Mouse (Mus musculus) hindbrain, embryonic 11.5 days (tissue): Measurements from ENCODE around the gene Ints12. TPM values are rescaled to one million over a fixed set of nuclear protein-coding genes. Genes with fewer than 3 reads are reported as not detected.

ENCODE experiments used
- ATAC-seq: fragments of 200-750 bp; cut with Nextera tagmentation; 2 replicates; pipeline ENCODE4 v1.8.0; 2017; ENCODE audit warnings: mild to moderate bottlenecking, moderate TSS enrichment, moderate library complexity; ENCODE audit not compliant: low FRiP score
- DNase-seq: peaks from one replicate; pipeline ENCODE4 v3.0.0-alpha.2; 2015; ENCODE audit warnings: low spot score
- H3K27ac ChIP-seq: fragments of 300-500 bp; sonication (generic); 2 replicates; pipeline ENCODE4 v1.5.1; 2014; ENCODE audit warnings: mild to moderate bottlenecking, low read depth, low read length
- H3K27me3 ChIP-seq: fragments of 300-500 bp; sonication (generic); 2 replicates; pipeline ENCODE4 v1.6.1; 2014; ENCODE audit warnings: mild to moderate bottlenecking, low read length, moderate library complexity, mixed read lengths; ENCODE audit not compliant: control insufficient read depth, insufficient read depth
- H3K36me3 ChIP-seq: fragments of 300-500 bp; sonication (generic); 2 replicates; pipeline ENCODE4 v1.6.1; 2014; ENCODE audit warnings: mild to moderate bottlenecking, low read length, moderate library complexity, mixed read lengths; ENCODE audit not compliant: control insufficient read depth, insufficient read depth
- H3K4me1 ChIP-seq: fragments of 300-500 bp; sonication (generic); replicated peaks from 2 replicates; pipeline ENCODE4 v1.6.1; 2014; ENCODE audit warnings: low read length, mixed read lengths; ENCODE audit not compliant: control insufficient read depth, insufficient read depth
- H3K4me2 ChIP-seq: fragments of 300-500 bp; sonication (generic); replicated peaks from 2 replicates; pipeline ENCODE4 v1.6.1; 2014; ENCODE audit warnings: mild to moderate bottlenecking, low read depth, low read length
- H3K4me3 ChIP-seq: fragments of 300-500 bp; sonication (generic); 2 replicates; pipeline ENCODE4 v1.5.1; 2014; ENCODE audit warnings: low read depth, low read length
- H3K9ac ChIP-seq: fragments of 300-500 bp; sonication (generic); 2 replicates; pipeline ENCODE4 v1.6.1; 2014; ENCODE audit warnings: low read depth, low read length
- H3K9me3 ChIP-seq: fragments of 300-500 bp; sonication (generic); 2 replicates; pipeline ENCODE4 v1.6.1; 2016; ENCODE audit warnings: low read length; ENCODE audit not compliant: control insufficient read depth
- WGBS: fragments of 180-500 bp; shearing (Covaris S2); extraction: QIAGEN DNeasy Blood & Tissue Kit; methylation state at CpG from one replicate; pipeline ENCODE4 v1.1.7; 2014; 5-methylcytosine and 5-hydroxymethylcytosine counted together
- polyA plus RNA-seq: library from polyadenylated mRNA; unstranded; fragments of >200 nt; fragmentation: Nextera tagmentation; extraction: Ambion mirVana; gene quantifications from 2 replicates; pipeline ENCODE4 v1.2.1, GENCODE M21; 2014

Ints12 gene
- polyA plus RNA-seq: 23.3 and 28.9 TPM in 2 replicates

DNA sequence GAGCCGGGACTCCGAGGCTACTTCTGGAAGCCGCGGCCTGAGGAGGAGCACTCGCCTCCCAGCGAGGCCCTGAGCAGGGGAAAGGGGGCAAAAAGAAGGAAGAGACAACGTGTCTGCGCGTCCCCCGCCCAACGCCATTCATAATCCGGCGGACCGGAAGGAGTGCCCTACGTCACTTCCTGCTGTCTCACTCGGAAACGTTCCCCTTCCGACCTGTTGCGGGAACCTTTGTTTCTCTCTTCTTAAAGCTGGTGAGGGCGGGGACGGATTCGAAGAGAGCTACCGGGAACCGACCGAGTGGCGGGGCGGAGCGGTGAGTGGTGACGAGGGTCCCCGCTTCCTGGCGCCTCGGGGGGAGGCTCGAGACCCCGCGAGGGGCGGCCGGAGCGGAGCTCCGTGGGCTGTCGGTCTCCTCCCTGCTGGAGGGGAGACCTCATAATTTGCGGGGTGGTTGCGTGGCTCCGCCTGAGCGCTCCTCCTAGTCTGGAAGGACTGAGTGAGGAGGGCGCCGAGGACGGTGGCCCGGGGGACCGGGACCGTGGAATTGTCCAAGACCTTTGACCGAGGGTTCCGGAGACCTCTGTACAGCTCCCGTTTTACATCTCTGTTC lies at the start of gene Ints12, which contains the start of gene Gstcd:
Ints12 (plus strand) TSS at position 177 of the 610 bp plus-strand sequence.
Gstcd (minus strand) TSS at position 370 of the 610 bp plus-strand sequence.
- under 1% methylated on average over 52 of the region's 53 CpGs for WGBS
- Histone ChIP-seq H3K4me1 (no peaks in the 10 kb centered on the region), H3K27ac (peak within 1 kb of the TSS; percentile 95), H3K9me3 (no peaks in the 10 kb centered on the region), H3K9ac (peak within 1 kb of the TSS; percentile 88), H3K4me3 (peak within 1 kb of the TSS; percentile 64), H3K27me3 (no peaks in the 10 kb centered on the region), H3K4me2 (peak within 1 kb of the TSS; percentile 58), H3K36me3 (no peaks in the 10 kb centered on the region)
- peak; percentile 98 for ATAC-seq
- DNase-seq: peak; percentile 98

DNA sequence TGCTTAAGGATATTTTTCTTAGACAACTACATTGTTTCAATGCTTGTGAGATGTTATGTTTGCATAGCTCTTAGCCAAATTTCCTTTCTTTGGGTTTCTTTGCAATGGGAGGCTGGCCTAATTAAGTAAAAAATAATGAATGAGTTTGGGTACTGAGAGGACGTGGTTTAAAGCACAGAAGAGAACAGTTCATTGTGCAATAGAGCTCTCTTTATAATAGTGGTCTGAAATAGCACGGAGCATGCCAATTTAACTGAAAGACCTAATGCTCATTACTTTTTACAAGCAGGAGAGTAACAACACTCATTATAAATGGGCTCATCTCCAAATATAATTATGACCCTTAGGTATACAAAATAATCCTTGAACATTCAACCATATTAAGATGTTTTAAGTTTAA lies 39.6 kb upstream of the Ints12 start:
- Histone ChIP-seq H3K4me1 (no peaks in the 10 kb centered on the region), H3K36me3 (no peaks in the 10 kb centered on the region), H3K27me3 (no peaks in the 10 kb centered on the region), H3K9me3 (no peaks in the 10 kb centered on the region), H3K27ac (no peak overlapping the region), H3K4me2 (no peak overlapping the region), H3K4me3 (no peak overlapping the region), H3K9ac (no peak overlapping the region)
- DNase-seq (no peak), ATAC-seq (no peak)
- 76% methylated on average over 2 of the region's 2 CpGs for WGBS

DNA sequence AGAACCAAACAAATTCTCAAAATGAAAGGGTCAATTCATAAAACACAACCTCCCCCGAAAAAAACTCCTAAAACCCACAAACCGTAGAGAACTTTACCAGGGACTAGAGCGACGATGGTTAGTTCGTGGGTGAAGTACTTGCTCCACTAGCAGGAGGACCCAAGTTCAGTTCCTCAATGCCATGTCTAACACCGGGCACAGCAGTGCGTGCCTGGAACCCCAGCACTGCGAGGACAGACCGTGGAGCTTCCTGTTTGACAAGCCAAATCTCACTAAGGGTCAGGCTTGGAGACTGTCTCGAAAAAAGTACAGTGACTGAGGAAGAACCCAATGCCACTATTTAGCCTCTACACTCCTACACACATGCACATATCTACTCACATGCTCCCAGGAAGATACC lies 16.1 kb upstream of the Ints12 start:
- Histone ChIP-seq H3K36me3 (0 out of 2 replicates have a peak, but pooled peaks cover 2% of the 10 kb centered on the region), H3K9me3 (no peaks in the 10 kb centered on the region), H3K27ac (no peak overlapping the region), H3K9ac (no peak overlapping the region), H3K27me3 (no peaks in the 10 kb centered on the region), H3K4me2 (no peak overlapping the region), H3K4me3 (no peak overlapping the region), H3K4me1 (no peaks in the 10 kb centered on the region)
- no peak for DNase-seq
- no peak for ATAC-seq
- WGBS: 93% methylated on average over 10 of the region's 10 CpGs

DNA sequence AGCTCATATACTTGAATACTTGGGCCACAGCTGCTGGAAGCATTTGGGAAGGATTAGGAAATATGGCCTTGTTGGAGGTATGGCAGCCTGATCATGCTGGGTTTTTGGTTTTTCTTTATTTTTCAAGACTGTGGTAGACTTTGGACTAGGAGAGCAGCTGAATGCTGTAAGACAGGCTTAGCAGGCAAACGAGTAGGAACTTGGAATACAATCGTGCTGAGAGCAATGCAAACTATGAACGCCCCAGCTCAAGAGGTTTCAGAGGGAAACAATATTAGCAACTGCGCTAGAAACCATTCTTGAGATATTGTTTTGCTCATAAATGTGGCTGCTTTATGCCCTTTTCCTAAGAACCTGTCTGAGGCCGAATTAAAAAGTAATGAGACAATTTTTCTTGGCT lies 8.9 kb upstream of the Ints12 start:
- no peak overlapping the region for H3K4me2 ChIP-seq
- ATAC-seq: no peak
- DNase-seq: no peak
- peaks cover 5% of the 10 kb centered on the region; the same call in 1 of the 2 replicates for H3K36me3 ChIP-seq
- H3K27ac ChIP-seq: no peak overlapping the region
- H3K4me1 ChIP-seq: no peaks in the 10 kb centered on the region
- H3K9ac ChIP-seq: no peak overlapping the region
- no peaks in the 10 kb centered on the region for H3K9me3 ChIP-seq
- no peaks in the 10 kb centered on the region for H3K27me3 ChIP-seq
- WGBS: 94% methylated on average over 5 of the region's 5 CpGs
- H3K4me3 ChIP-seq: no peak overlapping the region

DNA sequence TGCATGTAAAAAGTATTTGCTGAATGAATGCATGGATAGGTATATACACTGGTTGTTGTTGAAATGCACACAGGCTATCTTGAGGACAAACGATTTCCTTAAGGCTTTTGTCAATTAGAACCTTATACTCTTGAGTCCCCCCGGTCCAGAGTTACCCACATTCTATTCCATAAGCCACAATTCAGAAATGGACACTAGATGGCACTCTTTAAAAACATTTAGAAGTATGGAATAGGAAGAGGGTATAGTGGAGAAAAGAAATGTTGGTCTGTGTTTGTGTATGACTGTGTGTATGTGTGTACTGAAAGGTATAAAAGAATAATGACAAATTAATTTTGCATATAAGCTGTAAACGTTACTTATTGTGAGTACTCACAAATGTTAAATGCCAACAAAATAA lies 5.8 kb upstream of the Ints12 start:
- Histone ChIP-seq H3K4me2 (no peak overlapping the region), H3K9ac (no peak overlapping the region), H3K4me1 (no peaks in the 10 kb centered on the region), H3K36me3 (peaks cover 5% of the 10 kb centered on the region; the same call in 1 of the 2 replicates), H3K27me3 (no peaks in the 10 kb centered on the region), H3K9me3 (no peaks in the 10 kb centered on the region), H3K4me3 (no peak overlapping the region), H3K27ac (no peak overlapping the region)
- peak; percentile 52 for ATAC-seq
- peak; percentile 58 for DNase-seq
- WGBS: 76% methylated on average over 3 of the region's 3 CpGs

DNA sequence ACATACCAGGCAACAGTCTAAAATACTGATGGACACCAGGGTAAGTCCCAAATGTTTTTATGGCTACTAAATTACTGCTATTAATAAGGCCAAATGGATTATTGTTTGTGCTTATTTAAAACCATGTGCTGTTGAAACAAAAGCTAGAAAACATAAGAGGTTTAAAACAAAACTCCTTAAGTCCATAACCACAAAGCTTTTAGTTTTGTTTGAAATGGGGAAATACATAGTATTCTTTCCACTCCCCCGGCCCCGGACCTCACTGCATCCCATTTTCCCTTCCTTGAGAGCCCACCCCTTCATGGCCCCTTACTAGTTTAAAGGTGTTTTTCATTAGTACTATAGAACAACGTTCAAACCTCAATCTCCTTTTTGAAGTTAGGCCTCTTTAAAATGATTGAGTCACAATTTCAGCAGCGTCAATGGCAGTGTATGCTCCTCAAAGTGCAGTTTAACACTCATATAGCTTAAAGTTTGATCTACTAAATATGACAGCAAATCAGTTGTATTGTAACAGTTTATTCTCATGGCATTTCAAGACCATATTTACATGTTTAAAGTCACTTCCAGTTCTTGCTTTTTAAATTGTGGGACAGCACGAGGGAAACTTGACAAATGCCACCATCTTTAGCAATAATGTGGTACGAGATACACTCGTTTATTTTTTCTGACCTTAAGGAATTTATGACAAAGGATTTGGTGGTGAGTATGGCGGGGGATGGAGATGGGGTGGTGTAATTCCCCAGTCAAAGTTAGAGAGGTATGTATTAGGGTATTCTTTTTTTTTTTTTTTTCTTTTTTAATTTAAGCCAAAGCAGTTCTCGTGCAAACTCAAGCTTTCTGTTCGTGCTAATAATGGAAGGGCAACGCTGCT lies 1.2 kb upstream of the Ints12 start:
- ATAC-seq (no peak), DNase-seq (peak; percentile 25)
- H3K4me2 ChIP-seq: peak overlapping the region; percentile 58
- 14% methylated on average over 11 of the region's 11 CpGs for WGBS
- no peaks in the 10 kb centered on the region for H3K36me3 ChIP-seq
- peak overlapping the region; percentile 88 for H3K9ac ChIP-seq
- H3K4me1 ChIP-seq: no peaks in the 10 kb centered on the region
- H3K4me3 ChIP-seq: peak overlapping the region; percentile 64
- H3K27ac ChIP-seq: peak overlapping the region; percentile 95; the same call in 1 of the 2 replicates
- no peaks in the 10 kb centered on the region for H3K27me3 ChIP-seq
- no peaks in the 10 kb centered on the region for H3K9me3 ChIP-seq

DNA sequence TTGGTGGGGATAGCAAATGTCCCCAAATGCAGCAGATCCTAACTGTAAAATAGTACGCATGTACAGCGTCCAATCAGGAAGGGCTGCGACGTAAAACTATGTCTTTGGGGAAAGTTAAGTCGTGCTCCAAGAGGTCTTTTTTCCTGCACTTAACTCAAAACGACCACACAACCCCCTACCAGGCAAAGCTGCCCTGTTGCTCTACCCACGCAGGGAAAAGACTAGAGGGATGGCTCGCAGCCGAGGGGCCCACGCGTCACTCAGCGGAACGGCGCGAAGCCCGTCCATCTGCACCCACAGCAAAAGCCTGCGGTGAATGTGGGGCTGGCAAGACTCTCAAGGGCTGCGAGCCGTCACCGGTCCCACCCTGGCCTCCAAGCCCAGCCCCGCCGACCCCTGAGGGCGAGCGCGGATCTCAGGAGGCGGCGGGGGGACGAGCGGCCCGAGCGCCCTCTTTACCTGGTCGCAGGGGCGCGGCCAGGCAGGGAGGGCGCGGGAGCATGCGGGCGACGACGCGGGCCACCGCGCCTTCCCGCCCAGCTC lies 448 bp upstream of the Ints12 start:
- peak overlapping the region; percentile 64 for H3K4me3 ChIP-seq
- no peaks in the 10 kb centered on the region for H3K4me1 ChIP-seq
- peak overlapping the region; percentile 88 for H3K9ac ChIP-seq
- DNase-seq (no peak), ATAC-seq (peak; percentile 88)
- no peaks in the 10 kb centered on the region for H3K36me3 ChIP-seq
- peak overlapping the region; percentile 58 for H3K4me2 ChIP-seq
- H3K27me3 ChIP-seq: no peaks in the 10 kb centered on the region
- peak overlapping the region; percentile 95 for H3K27ac ChIP-seq
- H3K9me3 ChIP-seq: no peaks in the 10 kb centered on the region
- under 1% methylated on average over 41 of the region's 44 CpGs for WGBS

DNA sequence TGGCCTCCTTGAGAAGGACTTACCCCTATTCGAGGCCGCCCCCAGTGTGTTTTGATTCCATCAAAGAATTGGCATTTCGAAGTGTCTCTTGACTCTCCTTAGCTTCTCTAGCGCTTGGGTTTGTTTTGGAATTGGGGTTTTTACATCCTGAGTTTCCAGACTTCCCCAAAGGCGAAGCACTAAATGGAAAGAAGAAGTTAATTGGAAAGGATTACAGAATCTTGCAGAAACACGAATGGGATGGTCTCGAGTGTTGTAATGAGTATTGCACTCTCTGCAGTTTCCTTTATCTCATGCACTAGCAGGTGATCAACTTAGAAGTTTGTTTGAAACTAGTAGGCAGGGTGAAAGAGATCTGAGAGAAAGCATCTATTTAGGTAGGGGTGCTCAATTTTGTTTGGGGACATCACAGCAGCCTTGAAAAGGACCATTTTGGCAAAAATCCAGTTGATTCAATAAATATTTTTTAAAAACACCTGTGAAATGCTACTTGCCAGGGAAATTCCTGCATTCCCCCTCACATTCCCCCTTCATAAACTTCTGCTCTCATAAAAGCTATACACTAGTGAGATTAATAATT lies 724 bp downstream of the Ints12 start:
- Histone ChIP-seq H3K36me3 (no peaks in the 10 kb centered on the region), H3K27me3 (no peaks in the 10 kb centered on the region), H3K27ac (peak overlapping the region; percentile 95), H3K9me3 (no peaks in the 10 kb centered on the region), H3K9ac (peak overlapping the region; percentile 88), H3K4me2 (peak overlapping the region; percentile 53), H3K4me3 (peak overlapping the region; percentile 64), H3K4me1 (no peaks in the 10 kb centered on the region)
- no peak for DNase-seq
- WGBS: 2% methylated on average over 7 of the region's 7 CpGs
- ATAC-seq: no peak
